Mouse (Mus musculus) hindbrain, embryonic 11.5 days (tissue): ENCODE measurements around the gene Gm43191. TPM values are rescaled to one million over a fixed set of nuclear protein-coding genes. Genes with fewer than 3 reads are reported as not detected.

Source experiments
- ATAC-seq: fragments of 200-750 bp; cut with Nextera tagmentation; 2 replicates; pipeline ENCODE4 v1.8.0; 2017; ENCODE audit warnings: mild to moderate bottlenecking, moderate TSS enrichment, moderate library complexity; ENCODE audit not compliant: low FRiP score
- DNase-seq: peaks from one replicate; pipeline ENCODE4 v3.0.0-alpha.2; 2015; ENCODE audit warnings: low spot score
- H3K27ac ChIP-seq: fragments of 300-500 bp; sonication (generic); 2 replicates; pipeline ENCODE4 v1.5.1; 2014; ENCODE audit warnings: mild to moderate bottlenecking, low read depth, low read length
- H3K27me3 ChIP-seq: fragments of 300-500 bp; sonication (generic); 2 replicates; pipeline ENCODE4 v1.6.1; 2014; ENCODE audit warnings: mild to moderate bottlenecking, low read length, moderate library complexity, mixed read lengths; ENCODE audit not compliant: control insufficient read depth, insufficient read depth
- H3K36me3 ChIP-seq: fragments of 300-500 bp; sonication (generic); 2 replicates; pipeline ENCODE4 v1.6.1; 2014; ENCODE audit warnings: mild to moderate bottlenecking, low read length, moderate library complexity, mixed read lengths; ENCODE audit not compliant: control insufficient read depth, insufficient read depth
- H3K4me1 ChIP-seq: fragments of 300-500 bp; sonication (generic); replicated peaks from 2 replicates; pipeline ENCODE4 v1.6.1; 2014; ENCODE audit warnings: low read length, mixed read lengths; ENCODE audit not compliant: control insufficient read depth, insufficient read depth
- H3K4me2 ChIP-seq: fragments of 300-500 bp; sonication (generic); replicated peaks from 2 replicates; pipeline ENCODE4 v1.6.1; 2014; ENCODE audit warnings: mild to moderate bottlenecking, low read depth, low read length
- H3K4me3 ChIP-seq: fragments of 300-500 bp; sonication (generic); 2 replicates; pipeline ENCODE4 v1.5.1; 2014; ENCODE audit warnings: low read depth, low read length
- H3K9ac ChIP-seq: fragments of 300-500 bp; sonication (generic); 2 replicates; pipeline ENCODE4 v1.6.1; 2014; ENCODE audit warnings: low read depth, low read length
- H3K9me3 ChIP-seq: fragments of 300-500 bp; sonication (generic); 2 replicates; pipeline ENCODE4 v1.6.1; 2016; ENCODE audit warnings: low read length; ENCODE audit not compliant: control insufficient read depth
- WGBS: fragments of 180-500 bp; shearing (Covaris S2); extraction: QIAGEN DNeasy Blood & Tissue Kit; methylation state at CpG from one replicate; pipeline ENCODE4 v1.1.7; 2014; 5-methylcytosine and 5-hydroxymethylcytosine counted together
- polyA plus RNA-seq: library from polyadenylated mRNA; unstranded; fragments of >200 nt; fragmentation: Nextera tagmentation; extraction: Ambion mirVana; gene quantifications from 2 replicates; pipeline ENCODE4 v1.2.1, GENCODE M21; 2014

Gm43191 gene
- polyA plus RNA-seq, 1 experiment from 2014 or later = not detected

- 94% methylated on average over 6 of the region's 6 CpGs for WGBS
- ATAC-seq (no peak), DNase-seq (no peak)
- Histone ChIP-seq H3K4me1 (no peaks in the 10 kb centered on the region), H3K9me3 (no peaks in the 10 kb centered on the region), H3K36me3 (0 out of 2 replicates have a peak, but pooled peaks cover 3% of the 10 kb centered on the region), H3K4me2 (no peak overlapping the region), H3K9ac (no peak overlapping the region), H3K27me3 (no peaks in the 10 kb centered on the region), H3K4me3 (no peak overlapping the region), H3K27ac (no peak overlapping the region)
These were observed 39.2 kb downstream of the Gm43191 start for GRCm38 (mm10) chr3:116641811-116642371.

GRCm38 (mm10) chr3:116640024-116640423, 41.0 kb downstream of the Gm43191 start:
- no peaks in the 10 kb centered on the region for H3K9me3 ChIP-seq
- DNase-seq (no peak), ATAC-seq (no peak)
- H3K4me1 ChIP-seq = no peaks in the 10 kb centered on the region
- no peaks in the 10 kb centered on the region for H3K27me3 ChIP-seq
- no peak overlapping the region for H3K4me3 ChIP-seq
- H3K36me3 ChIP-seq = 0 out of 2 replicates have a peak, but pooled peaks cover 3% of the 10 kb centered on the region
- no peak overlapping the region for H3K9ac ChIP-seq
- 85% methylated on average over 1 of the region's 1 CpGs for WGBS
- no peak overlapping the region for H3K27ac ChIP-seq
- H3K4me2 ChIP-seq = no peak overlapping the region

GRCm38 (mm10) chr3:116638572-116638971, 42.5 kb downstream of the Gm43191 start:
- no peaks in the 10 kb centered on the region for H3K27me3 ChIP-seq
- no peak overlapping the region for H3K27ac ChIP-seq
- no peak for DNase-seq
- H3K4me2 ChIP-seq = no peak overlapping the region
- 89% methylated on average over 7 of the region's 7 CpGs for WGBS
- H3K9ac ChIP-seq = no peak overlapping the region
- ATAC-seq = no peak
- H3K9me3 ChIP-seq = no peaks in the 10 kb centered on the region
- H3K4me1 ChIP-seq = no peaks in the 10 kb centered on the region
- 0 out of 2 replicates have a peak, but pooled peaks cover 5% of the 10 kb centered on the region for H3K36me3 ChIP-seq
- no peak overlapping the region for H3K4me3 ChIP-seq

- Histone ChIP-seq H3K36me3 (0 out of 2 replicates have a peak, but pooled peaks cover 2% of the 10 kb centered on the region), H3K4me3 (no peak overlapping the region), H3K4me2 (no peak overlapping the region), H3K27me3 (no peaks in the 10 kb centered on the region), H3K9ac (no peak overlapping the region), H3K9me3 (no peaks in the 10 kb centered on the region), H3K27ac (no peak overlapping the region), H3K4me1 (no peaks in the 10 kb centered on the region)
- DNase-seq = no peak
- 94% methylated on average over 9 of the region's 9 CpGs for WGBS
- no peak for ATAC-seq
These were observed 43.2 kb downstream of the Gm43191 start for GRCm38 (mm10) chr3:116637693-116638476.

GRCm38 (mm10) chr3:116635799-116636198, 45.3 kb downstream of the Gm43191 start:
- 76% methylated on average over 5 of the region's 5 CpGs for WGBS
- no peak overlapping the region for H3K9ac ChIP-seq
- H3K27ac ChIP-seq = no peak overlapping the region
- no peaks in the 10 kb centered on the region for H3K4me1 ChIP-seq
- H3K36me3 ChIP-seq = 0 out of 2 replicates have a peak, but pooled peaks cover 2% of the 10 kb centered on the region
- no peak for DNase-seq
- H3K4me3 ChIP-seq = no peak overlapping the region
- no peaks in the 10 kb centered on the region for H3K9me3 ChIP-seq
- ATAC-seq = no peak
- no peak overlapping the region for H3K4me2 ChIP-seq
- no peaks in the 10 kb centered on the region for H3K27me3 ChIP-seq

GRCm38 (mm10) chr3:116634853-116635252, 46.2 kb downstream of the Gm43191 start:
- ATAC-seq (no peak), DNase-seq (no peak)
- Histone ChIP-seq H3K4me3 (no peak overlapping the region), H3K9ac (no peak overlapping the region), H3K27me3 (no peaks in the 10 kb centered on the region), H3K9me3 (no peaks in the 10 kb centered on the region), H3K36me3 (0 out of 2 replicates have a peak, but pooled peaks cover 2% of the 10 kb centered on the region), H3K4me2 (no peak overlapping the region), H3K27ac (no peak overlapping the region), H3K4me1 (no peaks in the 10 kb centered on the region)
- WGBS = 94% methylated on average over 8 of the region's 8 CpGs

GRCm38 (mm10) chr3:116634091-116634490, 47.0 kb downstream of the Gm43191 start:
- ATAC-seq = no peak
- no peaks in the 10 kb centered on the region for H3K27me3 ChIP-seq
- H3K27ac ChIP-seq = no peak overlapping the region
- DNase-seq = no peak
- no peaks in the 10 kb centered on the region for H3K9me3 ChIP-seq
- no peak overlapping the region for H3K9ac ChIP-seq
- H3K4me3 ChIP-seq = no peak overlapping the region
- 88% methylated on average over 3 of the region's 3 CpGs for WGBS
- no peak overlapping the region for H3K4me2 ChIP-seq
- no peaks in the 10 kb centered on the region for H3K4me1 ChIP-seq
- H3K36me3 ChIP-seq = 0 out of 2 replicates have a peak, but pooled peaks cover 2% of the 10 kb centered on the region

GRCm38 (mm10) chr3:116632971-116633370, 48.1 kb downstream of the Gm43191 start:
- no peak overlapping the region for H3K27ac ChIP-seq
- no peak overlapping the region for H3K4me3 ChIP-seq
- ATAC-seq (no peak), DNase-seq (no peak)
- WGBS = 93% methylated on average over 3 of the region's 3 CpGs
- no peak overlapping the region for H3K9ac ChIP-seq
- H3K4me2 ChIP-seq = no peak overlapping the region
- H3K27me3 ChIP-seq = no peaks in the 10 kb centered on the region
- no peaks in the 10 kb centered on the region for H3K4me1 ChIP-seq
- H3K9me3 ChIP-seq = no peaks in the 10 kb centered on the region
- H3K36me3 ChIP-seq = 0 out of 2 replicates have a peak, but pooled peaks cover 2% of the 10 kb centered on the region

GRCm38 (mm10) chr3:116631459-116631858, 49.6 kb downstream of the Gm43191 start:
- Histone ChIP-seq H3K4me2 (no peak overlapping the region), H3K4me1 (no peaks in the 10 kb centered on the region), H3K27ac (no peak overlapping the region), H3K36me3 (0 out of 2 replicates have a peak, but pooled peaks cover 2% of the 10 kb centered on the region), H3K4me3 (no peak overlapping the region), H3K27me3 (no peaks in the 10 kb centered on the region), H3K9me3 (no peaks in the 10 kb centered on the region), H3K9ac (no peak overlapping the region)
- ATAC-seq (no peak), DNase-seq (no peak)
- 70% methylated on average over 1 of the region's 1 CpGs for WGBS
